ENCODE assay signal across 27 mouse cellular contexts in genomic region chr8:116133084-116133483, GRCm38 (mm10).
"Had no signal": no experiment of that assay in that cellular context is flagged by ENCODE, and none has a peak within 500 bp of the region (broad histone marks: within the 10 kb centered on the region; RNA-seq: fewer than 3 reads in every experiment).

No protein-coding gene starts in this region.

- H3K4me1 ChIP-seq: limb, embryonic 10.5 days; limb, embryonic 12.5 days; limb, embryonic 13.5 days; limb, embryonic 15.5 days; liver, embryonic 12.5 days; liver, embryonic 13.5 days; liver, embryonic 15.5 days; megakaryocyte, embryonic 14.5 days; midbrain, embryonic 12.5 days; midbrain, embryonic 13.5 days; midbrain, embryonic 15.5 days; neural tube, embryonic 12.5 days; neural tube, embryonic 13.5 days had no signal

- ATAC-seq: liver, embryonic 12.5 days; liver, postnatal 0 days; midbrain, embryonic 13.5 days; midbrain, embryonic 15.5 days; midbrain, embryonic 16.5 days had no signal

- H3K4me2 ChIP-seq: limb, embryonic 12.5 days; limb, embryonic 13.5 days; limb, embryonic 15.5 days; liver, embryonic 11.5 days; liver, embryonic 12.5 days; liver, embryonic 13.5 days; liver, embryonic 15.5 days; midbrain, embryonic 11.5 days; midbrain, embryonic 12.5 days; midbrain, embryonic 13.5 days; midbrain, embryonic 15.5 days; neural tube, embryonic 12.5 days; neural tube, embryonic 13.5 days had no signal

- H3K36me3 ChIP-seq: limb, embryonic 10.5 days; limb, embryonic 12.5 days; limb, embryonic 13.5 days; limb, embryonic 15.5 days; liver, embryonic 12.5 days; liver, embryonic 13.5 days; liver, embryonic 15.5 days; midbrain, embryonic 10.5 days; midbrain, embryonic 12.5 days; midbrain, embryonic 13.5 days; midbrain, embryonic 15.5 days; neural tube, embryonic 12.5 days; neural tube, embryonic 13.5 days had no signal

- DNase-seq: layer of hippocampus, postnatal 36 days; left cerebral cortex, postnatal 4 days; liver; liver, embryonic 13.5 days; liver, postnatal 0 days; lung, adult 2 months; midbrain, embryonic 14.5 days had no signal

- H3K9me3 ChIP-seq: limb, embryonic 10.5 days; limb, embryonic 12.5 days; limb, embryonic 13.5 days; limb, embryonic 15.5 days; liver, embryonic 12.5 days; liver, embryonic 13.5 days; liver, embryonic 15.5 days; midbrain, embryonic 10.5 days; midbrain, embryonic 12.5 days; midbrain, embryonic 13.5 days; midbrain, embryonic 15.5 days; neural tube, embryonic 12.5 days; neural tube, embryonic 13.5 days had no signal

- H3K27ac ChIP-seq: left cerebral cortex, adult 2 months; limb, embryonic 10.5 days; limb, embryonic 12.5 days; limb, embryonic 13.5 days; limb, embryonic 15.5 days; liver, embryonic 12.5 days; liver, embryonic 13.5 days; liver, embryonic 14.5 days; liver, embryonic 15.5 days; macrophage; midbrain, embryonic 10.5 days; midbrain, embryonic 12.5 days; midbrain, embryonic 13.5 days; midbrain, embryonic 15.5 days; neural tube, embryonic 12.5 days; neural tube, embryonic 13.5 days had no signal

- H3K9ac ChIP-seq: limb, embryonic 12.5 days; limb, embryonic 13.5 days; limb, embryonic 15.5 days; liver, embryonic 12.5 days; liver, embryonic 13.5 days; liver, embryonic 14.5 days; liver, embryonic 15.5 days; liver, postnatal 0 days; midbrain, embryonic 12.5 days; midbrain, embryonic 13.5 days; midbrain, embryonic 15.5 days; neural tube, embryonic 12.5 days; neural tube, embryonic 13.5 days had no signal

- H3K27me3 ChIP-seq: limb, embryonic 12.5 days; limb, embryonic 15.5 days; liver, embryonic 12.5 days; liver, embryonic 13.5 days; liver, embryonic 15.5 days; megakaryocyte, embryonic 14.5 days; midbrain, embryonic 12.5 days; midbrain, embryonic 13.5 days; midbrain, embryonic 15.5 days; neural tube, embryonic 12.5 days; neural tube, embryonic 13.5 days had no signal

- H3K4me3 ChIP-seq: left cerebral cortex, adult 2 months; limb, embryonic 10.5 days; limb, embryonic 12.5 days; limb, embryonic 13.5 days; limb, embryonic 15.5 days; liver, embryonic 12.5 days; liver, embryonic 13.5 days; liver, embryonic 15.5 days; megakaryocyte, embryonic 14.5 days; midbrain, embryonic 10.5 days; midbrain, embryonic 12.5 days; midbrain, embryonic 13.5 days; midbrain, embryonic 15.5 days; myocyte; neural tube, embryonic 12.5 days; neural tube, embryonic 13.5 days had no signal
